Mouse (Mus musculus) limb, embryonic 14.5 days (tissue): ENCODE measurements at regions not wholly inside any gene's neighbourhood (a gene's known extent, or its start where the extent isn't known, plus 50 kb on each side); places are given as distances from the start of the nearest gene placed in this dataset.

ENCODE experiments used
- ATAC-seq: fragments of 200-750 bp; cut with Nextera tagmentation; 2 replicates; pipeline ENCODE4 v1.8.0; 2017; ENCODE audit warnings: low read depth, moderate number of reproducible peaks, moderate TSS enrichment; ENCODE audit not compliant: low FRiP score
- DNase-seq: peaks from one replicate; pipeline ENCODE4 v3.0.0-alpha.2; 2015; ENCODE audit warnings: low spot score
- H3K27ac ChIP-seq: fragments of 300-500 bp; sonication (generic); replicated peaks from 2 replicates; pipeline ENCODE4 v1.5.1; 2014; ENCODE audit warnings: low read depth, mild to moderate bottlenecking, low read length, moderate library complexity, mixed read lengths
- H3K27me3 ChIP-seq: fragments of 300-500 bp; sonication (generic); 2 replicates; pipeline ENCODE4 v1.6.1; 2014; ENCODE audit warnings: low read length, mixed read lengths; ENCODE audit not compliant: control insufficient read depth, insufficient read depth
- H3K36me3 ChIP-seq: fragments of 300-500 bp; sonication (generic); 2 replicates; pipeline ENCODE4 v1.6.1; 2014; ENCODE audit warnings: mild to moderate bottlenecking, low read length, moderate library complexity, mixed read lengths; ENCODE audit not compliant: control insufficient read depth, insufficient read depth
- H3K4me1 ChIP-seq: fragments of 300-500 bp; sonication (generic); 2 replicates; pipeline ENCODE4 v1.6.1; 2014; ENCODE audit warnings: antibody characterized with exemption, low read length, mixed read lengths; ENCODE audit not compliant: control insufficient read depth, insufficient read depth
- H3K4me2 ChIP-seq: fragments of 300-500 bp; sonication (generic); replicated peaks from 2 replicates; pipeline ENCODE4 v1.6.1; 2014; ENCODE audit warnings: low read depth, mild to moderate bottlenecking, low read length, moderate library complexity; ENCODE audit not compliant: severe bottlenecking
- H3K4me3 ChIP-seq: fragments of 300-500 bp; sonication (generic); replicated peaks from 2 replicates; pipeline ENCODE4 v1.5.1; 2014; ENCODE audit warnings: low read length
- H3K9ac ChIP-seq: fragments of 300-500 bp; sonication (generic); 2 replicates; pipeline ENCODE4 v1.6.1; 2014; ENCODE audit warnings: mild to moderate bottlenecking, low read depth, low read length, moderate library complexity; ENCODE audit not compliant: severe bottlenecking
- H3K9me3 ChIP-seq: fragments of 300-500 bp; sonication (generic); 2 replicates; pipeline ENCODE4 v1.6.1; 2016; ENCODE audit warnings: low read length; ENCODE audit not compliant: control insufficient read depth
- POLR2A ChIP-seq: fragments of 200-500 bp; IDR thresholded peaks from 2 replicates; pipeline ENCODE4 v1.8.0; 2012; ENCODE audit warnings: inconsistent platforms, mild to moderate bottlenecking, moderate library complexity, borderline replicate concordance; ENCODE audit not compliant: insufficient read depth, insufficient read length; ENCODE audit errors: extremely low read depth
- WGBS: fragments of 180-500 bp; shearing (Covaris S2); extraction: QIAGEN DNeasy Blood & Tissue Kit; methylation state at CpG from one replicate; pipeline ENCODE4 v1.1.7; 2014; 5-methylcytosine and 5-hydroxymethylcytosine counted together

GRCm38 (mm10) chr8:40124402-40124801 is 550.5 kb upstream of the Adam24 start:
- TF ChIP-seq POLR2A = no peak
- Histone ChIP-seq H3K9me3 (no peaks in the 10 kb centered on the region), H3K4me2 (no peak overlapping the region), H3K27me3 (no peaks in the 10 kb centered on the region), H3K36me3 (no peaks in the 10 kb centered on the region), H3K27ac (no peak overlapping the region), H3K9ac (no peak overlapping the region), H3K4me3 (no peak overlapping the region), H3K4me1 (no peaks in the 10 kb centered on the region)
- ATAC-seq (no peak), DNase-seq (no peak)
- 87% methylated on average over 3 of the region's 3 CpGs for WGBS

DNA sequence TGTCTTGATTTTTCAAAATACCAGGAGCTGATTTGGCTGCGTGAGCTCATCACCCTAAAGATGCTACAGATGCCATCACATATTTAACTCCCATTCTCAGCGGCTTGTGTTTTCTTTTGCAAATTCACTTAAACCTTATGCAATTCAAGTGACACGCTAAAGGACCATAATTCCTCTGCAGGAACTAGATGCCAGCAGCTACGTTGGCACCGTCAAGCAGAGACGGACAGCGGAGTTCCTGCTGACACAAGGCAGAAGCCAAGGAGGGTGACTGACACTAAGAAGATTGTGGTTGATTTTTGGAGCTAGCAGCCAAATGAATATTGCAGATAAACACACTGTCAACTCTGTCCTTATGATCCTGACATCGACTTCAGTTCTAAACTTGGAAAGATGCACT is 547.7 kb upstream of the Adam24 start:
- Histone ChIP-seq H3K4me2 (no peak overlapping the region), H3K4me1 (no peaks in the 10 kb centered on the region), H3K9ac (no peak overlapping the region), H3K27ac (no peak overlapping the region), H3K36me3 (no peaks in the 10 kb centered on the region), H3K27me3 (no peaks in the 10 kb centered on the region), H3K4me3 (no peak overlapping the region), H3K9me3 (no peaks in the 10 kb centered on the region)
- DNase-seq (no peak), ATAC-seq (no peak)
- TF ChIP-seq POLR2A = no peak
- WGBS = 93% methylated on average over 8 of the region's 8 CpGs

GRCm38 (mm10) chr8:40132662-40133257 is 542.1 kb upstream of the Adam24 start:
- Histone ChIP-seq H3K9me3 (no peaks in the 10 kb centered on the region), H3K4me2 (no peak overlapping the region), H3K4me1 (no peaks in the 10 kb centered on the region), H3K9ac (no peak overlapping the region), H3K27ac (no peak overlapping the region), H3K27me3 (no peaks in the 10 kb centered on the region), H3K4me3 (no peak overlapping the region), H3K36me3 (no peaks in the 10 kb centered on the region)
- no peak for ATAC-seq
- TF ChIP-seq POLR2A = no peak
- peak; percentile 84 for DNase-seq
- WGBS = 22% methylated on average over 9 of the region's 9 CpGs

DNA sequence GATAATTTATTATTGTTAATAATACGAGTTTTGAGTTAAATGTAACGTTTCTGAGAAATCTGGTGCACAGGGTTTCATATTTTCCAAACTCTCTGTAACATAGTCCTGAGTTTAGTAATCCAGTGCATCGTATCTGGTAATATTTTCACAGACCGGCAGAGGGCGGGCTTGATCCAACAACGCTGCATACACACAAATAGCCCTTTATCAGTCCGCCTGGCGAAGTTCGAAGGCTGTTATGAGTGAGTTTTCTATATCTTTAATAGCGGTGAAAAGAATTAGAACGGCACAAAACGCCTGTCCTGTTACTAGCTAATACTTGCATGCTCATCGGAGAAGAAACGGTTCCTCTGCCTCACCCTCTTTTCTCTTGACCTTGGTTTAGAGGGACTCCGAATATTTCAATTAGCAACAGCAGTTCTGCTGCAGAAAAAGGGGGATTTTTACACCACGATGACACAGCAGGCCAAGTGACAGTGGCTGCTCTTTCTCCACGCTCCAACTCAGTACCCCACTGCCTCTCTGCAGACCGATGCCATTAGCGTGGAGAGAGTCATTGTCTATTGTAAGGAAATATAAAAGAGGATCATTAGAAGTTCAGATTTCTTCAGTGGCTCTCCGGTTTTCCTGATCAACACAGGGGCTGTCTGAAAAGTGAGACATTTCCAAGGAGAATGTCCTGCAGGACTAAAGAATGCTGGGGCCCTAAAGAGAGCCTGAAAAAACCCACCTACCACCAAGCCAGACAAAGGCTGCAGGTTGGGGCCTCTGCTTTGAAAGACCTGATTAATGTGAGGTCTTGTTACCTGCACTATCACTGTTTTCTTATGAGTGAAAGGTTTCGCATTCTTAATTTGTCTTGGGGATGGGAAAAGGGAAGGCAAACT is 523.7 kb upstream of the Adam24 start:
- Histone ChIP-seq H3K4me2 (peak overlapping the region; percentile 44), H3K27me3 (no peaks in the 10 kb centered on the region), H3K9ac (peak overlapping the region; percentile 25; the same call in 1 of the 2 replicates), H3K36me3 (no peaks in the 10 kb centered on the region), H3K9me3 (no peaks in the 10 kb centered on the region), H3K27ac (no peak overlapping the region), H3K4me3 (peak overlapping the region; percentile 20; the same call in 1 of the 2 replicates), H3K4me1 (no peaks in the 10 kb centered on the region)
- 22% methylated on average over 21 of the region's 21 CpGs for WGBS
- TF ChIP-seq POLR2A = no peak
- ATAC-seq (peak; percentile 70; the same call in 1 of the 2 replicates), DNase-seq (peak; percentile 79)

- H3K36me3 ChIP-seq = no peaks in the 10 kb centered on the region
- DNase-seq (no peak), ATAC-seq (no peak)
- no peak overlapping the region for H3K4me2 ChIP-seq
- no peak for TF ChIP-seq POLR2A
- no peak overlapping the region for H3K4me3 ChIP-seq
- no peaks in the 10 kb centered on the region for H3K27me3 ChIP-seq
- H3K9ac ChIP-seq = no peak overlapping the region
- H3K4me1 ChIP-seq = no peaks in the 10 kb centered on the region
- no peak overlapping the region for H3K27ac ChIP-seq
- H3K9me3 ChIP-seq = no peaks in the 10 kb centered on the region
- 53% methylated on average over 2 of the region's 2 CpGs for WGBS
Observed at GRCm38 (mm10) chr8:40152451-40152850, 522.4 kb upstream of the Adam24 start.
